Mouse (Mus musculus) heart, adult 10 weeks (tissue): Measurements from ENCODE around the gene Olfr575. TPM values are rescaled to one million over a fixed set of nuclear protein-coding genes. Genes with fewer than 3 reads are reported as not detected.

Experiments used
- polyA plus RNA-seq: library from polyadenylated mRNA; stranded (reverse); fragments of 350-450 nt; fragmentation: Illumina TruSeq; extraction: RNeasy Lipid Tissue Mini Kit (QIAGEN cat#74804); gene quantifications from one replicate; pipeline ENCODE4 v1.2.3, GENCODE M21; 2014; ENCODE audit warnings: low read depth, low replicate concordance

Olfr575 gene
- not detected for polyA plus RNA-seq

DNA sequence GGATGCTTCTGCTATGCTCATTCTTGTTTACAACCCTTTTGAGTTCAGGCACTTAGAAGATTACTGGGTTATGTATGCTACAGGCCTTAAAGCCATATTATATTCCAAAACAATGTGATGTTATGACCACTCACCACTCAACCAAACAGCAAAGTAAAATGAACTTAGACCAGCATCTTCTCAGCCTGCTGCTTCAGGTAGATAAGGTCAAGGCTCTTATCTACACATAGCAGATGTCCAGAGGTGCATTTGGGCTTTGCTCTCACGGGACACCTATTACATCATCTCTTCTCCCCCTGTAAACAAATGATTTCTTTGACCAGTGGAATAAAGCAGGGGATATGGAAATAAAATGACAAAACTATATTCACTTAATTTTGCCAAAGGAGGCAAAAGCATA lies at the start of gene Olfr575:
TSS of gene Olfr575 (minus strand) at position 183 of the 400 bp plus-strand sequence.

DNA sequence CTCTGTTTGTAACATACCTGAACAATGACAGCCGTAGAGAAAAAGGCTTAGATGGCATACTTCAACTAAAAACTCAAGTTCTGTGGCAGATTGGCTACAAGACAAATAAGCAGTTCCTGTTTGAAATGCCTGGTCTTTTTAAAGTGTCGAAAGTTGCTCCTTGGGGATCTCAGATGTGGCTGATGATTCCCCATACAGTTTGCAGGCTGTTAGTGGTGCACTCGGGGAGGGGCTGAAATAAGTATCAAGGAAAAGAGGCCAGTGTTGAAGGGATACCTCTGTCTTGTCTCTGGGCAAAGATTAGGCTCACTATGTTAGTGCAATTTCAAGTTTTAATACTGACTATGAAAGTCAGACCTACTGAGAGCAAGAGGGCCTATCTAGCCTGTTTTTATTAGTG lies 30.6 kb upstream of the Olfr575 start, which contains the start of gene Olfr578:
TSS of gene Olfr578 (minus strand) at position 101 of the 400 bp plus-strand sequence.

DNA sequence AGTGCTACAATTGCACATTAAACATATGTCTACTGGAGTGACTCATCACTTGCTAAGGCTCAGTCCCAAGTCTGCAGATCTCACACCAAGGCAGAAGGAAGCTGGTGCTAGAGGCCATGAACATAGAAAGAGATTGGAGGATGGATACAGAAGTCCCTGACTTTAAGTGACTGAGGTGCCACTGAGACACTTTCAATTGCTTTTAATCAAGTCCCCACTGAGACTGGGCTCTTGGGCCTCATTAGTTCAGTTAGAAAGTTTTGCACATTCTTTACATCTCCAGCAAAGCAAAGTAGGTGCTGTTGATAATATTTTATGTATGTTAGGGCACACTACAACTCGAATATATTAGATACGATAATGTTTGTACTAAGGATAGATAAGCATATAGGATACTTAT lies 17.3 kb upstream of the Olfr575 start, which contains the start of gene Olfr577:
TSS of gene Olfr577 (minus strand) at position 101 of the 400 bp plus-strand sequence.

DNA sequence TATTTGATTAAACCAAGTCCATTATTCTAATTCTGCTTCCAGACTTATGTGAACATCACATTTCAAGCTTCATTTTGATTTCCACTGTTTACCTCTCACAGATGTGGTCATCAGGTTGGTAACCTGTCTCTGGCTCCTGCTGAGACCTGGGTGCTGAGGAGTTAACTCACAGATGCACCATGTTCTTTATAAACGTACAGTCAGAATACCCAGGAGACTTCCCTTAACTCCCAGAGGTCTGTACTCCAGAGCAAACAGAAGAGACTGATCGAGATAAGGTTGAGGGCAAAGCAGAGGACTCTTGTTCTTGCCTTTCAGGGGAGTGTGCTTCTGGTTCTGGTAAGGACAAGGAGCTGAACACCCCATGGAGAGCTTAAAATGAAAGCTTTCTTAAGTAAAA lies 3.8 kb upstream of the Olfr575 start, which contains the start of gene Olfr576:
TSS of gene Olfr576 (plus strand) at position 301 of the 400 bp plus-strand sequence.

DNA sequence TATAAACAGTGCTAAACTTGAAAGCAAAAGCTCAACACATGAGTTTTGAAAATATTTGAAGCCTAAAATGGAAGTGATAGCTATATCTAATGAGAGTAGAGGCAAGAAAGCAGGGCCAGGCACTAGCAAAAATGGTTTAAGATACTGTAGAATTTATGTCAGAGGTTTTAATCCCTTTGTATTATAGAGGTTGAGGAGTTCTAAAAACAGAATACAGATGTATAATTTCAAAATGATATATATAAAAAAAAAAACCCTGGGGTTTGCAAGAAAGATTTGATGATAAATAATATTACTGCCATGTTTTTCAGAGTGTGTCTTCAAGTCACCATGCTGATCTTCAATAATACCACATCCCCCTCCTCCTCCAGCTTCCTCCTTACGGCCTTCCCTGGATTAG lies 10.4 kb downstream of the Olfr575 start, which contains the start of gene Olfr574:
TSS of gene Olfr574 (plus strand) at position 301 of the 400 bp plus-strand sequence.

DNA sequence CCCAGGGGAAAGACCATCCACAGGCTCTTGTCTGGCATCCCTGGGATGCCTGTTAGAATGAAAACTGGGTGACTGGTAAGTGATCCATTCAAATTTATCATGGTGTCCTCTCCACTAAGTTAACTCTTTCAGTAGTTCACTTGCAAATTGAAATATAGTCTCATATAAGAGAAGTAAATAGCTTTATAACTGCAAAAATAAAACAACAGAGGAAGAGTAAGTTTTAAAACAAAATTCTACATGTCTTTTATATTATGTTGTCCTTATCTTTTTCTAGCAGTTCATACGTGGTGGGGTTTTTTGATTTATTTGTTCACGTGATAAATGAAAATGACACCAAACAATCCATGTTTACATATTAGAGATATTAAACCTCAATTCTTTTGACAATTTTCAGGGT lies 16.1 kb downstream of the Olfr575 start, which contains the start of gene Olfr573-ps1:
TSS of gene Olfr573-ps1 (minus strand) at position 101 of the 400 bp plus-strand sequence.

DNA sequence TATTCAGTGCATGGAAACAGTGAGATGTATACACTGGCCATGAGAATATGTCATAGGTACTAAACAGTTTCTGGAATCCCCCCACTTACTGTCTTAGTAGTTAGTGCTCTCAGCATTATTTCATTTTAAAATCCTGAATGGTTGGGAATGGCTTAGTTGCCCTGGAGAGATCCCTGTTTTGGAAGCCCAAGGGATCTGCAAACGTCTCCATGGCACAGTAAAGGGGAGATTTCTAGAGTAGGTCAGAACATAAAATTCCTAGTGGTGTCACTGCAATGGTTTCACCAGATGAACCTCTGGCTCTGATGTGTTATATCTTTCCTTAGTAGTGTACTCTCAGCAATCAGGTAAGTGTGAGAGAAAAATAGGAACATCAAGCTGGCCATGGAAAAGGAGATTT lies 34.5 kb downstream of the Olfr575 start, which contains the start of gene Olfr572:
TSS of gene Olfr572 (plus strand) at position 301 of the 400 bp plus-strand sequence.

DNA sequence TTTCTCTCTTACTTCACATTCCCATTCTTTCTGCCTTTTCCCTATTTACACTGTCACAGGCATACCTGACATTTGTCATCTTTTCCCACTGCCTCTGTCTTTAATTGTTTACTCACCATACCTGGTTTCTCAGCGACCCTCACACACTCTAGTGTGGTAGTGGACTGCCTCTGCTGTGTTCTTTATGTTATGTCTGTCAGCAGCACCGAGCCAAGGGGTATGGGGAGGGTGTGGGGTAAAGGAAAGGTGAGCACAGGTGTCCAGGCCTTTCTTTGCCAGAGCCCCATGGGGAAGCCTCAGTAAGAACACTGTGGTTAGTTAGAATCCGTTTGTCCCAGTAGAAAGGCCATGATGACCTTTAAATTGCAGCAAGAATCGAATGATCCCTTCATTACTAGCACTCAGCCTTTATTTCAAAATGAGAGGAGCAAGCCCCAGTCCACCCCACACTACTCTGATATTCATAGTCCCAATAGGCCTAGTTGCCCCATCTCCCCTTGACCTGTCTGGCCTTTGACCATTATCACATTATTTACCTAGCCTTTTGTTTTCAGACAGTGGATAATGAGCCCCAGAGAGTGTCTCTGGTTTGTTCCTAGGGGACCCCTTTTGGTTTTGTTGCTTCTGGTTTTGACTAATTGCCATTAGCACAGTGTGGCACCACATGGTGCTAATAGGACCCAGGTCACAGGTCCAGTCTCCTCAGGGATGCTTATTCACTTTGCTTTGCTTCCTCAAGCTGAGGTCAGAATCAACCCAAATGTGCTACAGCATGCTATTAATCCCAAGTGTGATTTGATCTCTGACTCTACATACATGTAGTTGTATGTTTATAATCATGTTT lies 41.3 kb downstream of the Olfr575 start, which contains the start of gene Olfr571:
TSS of gene Olfr571 (minus strand) at position 505 of the 844 bp plus-strand sequence.

Other genes starting within 250 kb of the Olfr575 start
- not detected for gene Olfr33, start 239.7 kb downstream of the Olfr575 start, polyA plus RNA-seq
- not detected for gene Olfr559, start 231.3 kb downstream of the Olfr575 start, polyA plus RNA-seq
- gene Olfr560, start 199.4 kb downstream of the Olfr575 start, polyA plus RNA-seq, result 0.39 TPM
- gene Olfr78, start 199.3 kb downstream of the Olfr575 start, polyA plus RNA-seq, result 3.1 TPM
- not detected for gene Olfr561, start 187.6 kb downstream of the Olfr575 start, polyA plus RNA-seq
- not detected for gene Olfr564, start 155.3 kb downstream of the Olfr575 start, polyA plus RNA-seq
- gene Olfr566, start 100.0 kb downstream of the Olfr575 start, polyA plus RNA-seq, result not detected
- gene Olfr568, start 81.7 kb downstream of the Olfr575 start, polyA plus RNA-seq, result not detected
- gene Olfr569, start 67.9 kb downstream of the Olfr575 start, polyA plus RNA-seq, result not detected
- not detected for gene Olfr570, start 64.2 kb downstream of the Olfr575 start, polyA plus RNA-seq
- not detected for gene Olfr571, start 41.2 kb downstream of the Olfr575 start, polyA plus RNA-seq
- not detected for gene Olfr572, start 34.4 kb downstream of the Olfr575 start, polyA plus RNA-seq
- gene Olfr573-ps1, start 16.2 kb downstream of the Olfr575 start, polyA plus RNA-seq, result not detected
- not detected for gene Olfr574, start 10.3 kb downstream of the Olfr575 start, polyA plus RNA-seq
- gene Olfr576, start 3.9 kb upstream of the Olfr575 start, polyA plus RNA-seq, result not detected
- not detected for gene Olfr577, start 17.2 kb upstream of the Olfr575 start, polyA plus RNA-seq
- gene Olfr578, start 30.5 kb upstream of the Olfr575 start, polyA plus RNA-seq, result not detected
- gene Olfr582, start 79.2 kb upstream of the Olfr575 start, polyA plus RNA-seq, result not detected
- not detected for gene Olfr583, start 92.5 kb upstream of the Olfr575 start, polyA plus RNA-seq
- not detected for gene Olfr584, start 123.1 kb upstream of the Olfr575 start, polyA plus RNA-seq
- gene Olfr585, start 138.9 kb upstream of the Olfr575 start, polyA plus RNA-seq, result not detected
- gene Olfr586, start 166.9 kb upstream of the Olfr575 start, polyA plus RNA-seq, result not detected
- gene Olfr588-ps1, start 182.1 kb upstream of the Olfr575 start, polyA plus RNA-seq, result not detected
- not detected for gene Olfr589, start 197.6 kb upstream of the Olfr575 start, polyA plus RNA-seq
- not detected for gene Olfr591, start 219.6 kb upstream of the Olfr575 start, polyA plus RNA-seq
- not detected for gene Olfr592, start 226.0 kb upstream of the Olfr575 start, polyA plus RNA-seq